Mouse (Mus musculus): Measurements from ENCODE around the gene Mapk8ip1. TPM values are rescaled to one million over a fixed set of nuclear protein-coding genes. Genes with fewer than 3 reads are reported as not detected.

The Mapk8ip1 gene
- polyA plus RNA-seq (2015; fragmentation: Nextera tagmentation; extraction: Ambion mirVana): 15.1 and 15.2 TPM in 2 replicates

DNA sequence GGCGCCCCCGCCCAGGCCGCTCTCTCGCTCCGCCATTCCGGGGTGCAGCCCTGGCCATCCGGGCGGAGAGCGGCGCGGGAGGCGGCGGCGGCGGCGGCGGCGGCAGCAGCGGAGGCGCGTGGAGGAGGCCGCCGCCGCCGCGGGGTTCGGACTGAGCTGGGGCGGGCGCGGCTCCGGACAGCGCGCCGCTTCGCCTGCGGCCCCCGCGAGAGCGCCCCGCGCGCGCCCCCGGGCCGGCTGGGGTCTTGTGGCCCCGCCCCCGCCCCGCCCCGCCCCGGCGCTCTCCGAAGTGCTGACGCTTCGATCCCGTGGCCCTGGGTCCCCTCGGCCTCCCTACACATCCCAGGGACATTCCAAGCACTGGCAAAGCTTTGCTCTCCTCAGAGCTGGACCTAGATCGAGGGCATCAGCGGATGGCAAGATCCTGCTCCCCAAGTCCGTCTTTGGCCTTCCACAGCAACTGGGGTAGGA lies at the start of gene Mapk8ip1:
TSS of gene Mapk8ip1 (minus strand) at position 173 of the 471 bp plus-strand sequence.
- H3K27ac ChIP-seq: no peak within 1 kb of the TSS
- peak within 1 kb of the TSS; percentile 94 for H3K4me2 ChIP-seq
- H3K36me3 ChIP-seq: peaks cover 13% of the 10 kb centered on the region
- H3K9ac ChIP-seq: peak within 1 kb of the TSS; percentile 47
- no peaks in the 10 kb centered on the region for H3K9me3 ChIP-seq
- H3K4me1 ChIP-seq: peaks cover 4% of the 10 kb centered on the region; the same call in 1 of the 2 replicates
- H3K27me3 ChIP-seq: peaks cover 12% of the 10 kb centered on the region
- peak; percentile 83 for ATAC-seq (ENCODE audit: borderline replicate concordance, extremely low read depth, low FRiP score, low TSS enrichment)
- peak within 1 kb of the TSS; percentile 57 for H3K4me3 ChIP-seq
- WGBS: 2% methylated on average over 19 of the region's 59 CpGs

DNA sequence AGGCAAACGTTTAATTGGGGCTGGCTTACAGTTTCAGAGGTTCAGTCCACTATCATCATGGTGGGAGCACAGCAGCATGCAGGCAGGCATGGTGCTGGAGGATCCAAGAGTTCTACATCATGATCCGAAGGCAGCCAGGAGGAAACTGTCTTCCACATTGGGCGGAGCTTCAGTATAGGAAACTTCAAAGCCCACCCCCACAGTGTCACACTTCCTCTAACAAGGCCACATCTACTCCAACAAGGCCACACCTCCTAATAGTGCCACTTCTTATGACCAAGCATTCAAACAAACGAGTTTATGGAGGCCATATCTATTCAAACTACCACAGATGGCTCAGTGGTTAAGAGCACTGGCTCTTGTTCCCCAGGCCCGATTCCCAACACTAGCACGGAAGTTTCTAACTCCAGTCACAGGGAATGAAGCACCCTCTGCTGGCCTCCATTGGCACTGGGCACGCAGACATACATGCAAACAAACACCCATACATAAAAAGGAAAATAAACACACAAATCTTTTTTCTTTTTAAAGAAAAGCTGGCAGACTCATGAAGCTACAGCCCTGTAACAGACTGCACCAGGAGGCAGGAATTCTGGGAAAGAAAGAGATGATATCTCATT lies 46.2 kb upstream of the Mapk8ip1 start:
- WGBS: 69% methylated on average over 7 of the region's 7 CpGs
- H3K27me3 ChIP-seq: no peaks in the 10 kb centered on the region
- H3K4me1 ChIP-seq: peaks cover 5% of the 10 kb centered on the region; the same call in 1 of the 2 replicates
- no peak overlapping the region for H3K27ac ChIP-seq
- ATAC-seq (ENCODE audit: borderline replicate concordance, extremely low read depth, low FRiP score, low TSS enrichment): no peak
- no peak overlapping the region for H3K4me2 ChIP-seq
- H3K9me3 ChIP-seq: no peaks in the 10 kb centered on the region
- no peak overlapping the region for H3K4me3 ChIP-seq
- no peak overlapping the region for H3K9ac ChIP-seq
- no peaks in the 10 kb centered on the region for H3K36me3 ChIP-seq

GRCm38 (mm10) chr2:92446656-92447055 lies 45.6 kb upstream of the Mapk8ip1 start:
- H3K36me3 ChIP-seq: no peaks in the 10 kb centered on the region
- ATAC-seq (ENCODE audit: borderline replicate concordance, extremely low read depth, low FRiP score, low TSS enrichment): no peak

DNA sequence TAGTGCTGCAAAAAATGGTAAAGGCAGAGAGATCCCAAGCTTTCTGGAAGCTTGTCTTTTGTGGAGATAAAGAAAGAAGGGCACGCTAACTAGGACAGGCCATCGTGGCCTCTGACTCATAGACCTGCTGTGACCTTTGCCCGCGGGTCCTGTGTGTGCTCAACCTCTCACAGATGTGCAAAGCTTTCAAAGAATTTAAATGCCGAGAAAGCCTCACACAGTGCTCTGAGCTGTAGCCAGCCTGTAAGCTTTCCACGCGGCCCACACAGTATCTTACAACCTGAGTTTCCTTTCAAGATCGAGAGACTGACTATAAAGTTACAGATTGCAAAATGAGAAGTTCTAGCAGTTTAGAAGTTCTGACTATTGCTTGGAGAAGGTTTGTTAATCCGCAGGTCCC lies 44.8 kb upstream of the Mapk8ip1 start:
- 44% methylated on average over 9 of the region's 9 CpGs for WGBS
- no peak for ATAC-seq (ENCODE audit: borderline replicate concordance, extremely low read depth, low FRiP score, low TSS enrichment)
- H3K4me1 ChIP-seq: peaks cover 5% of the 10 kb centered on the region; the same call in 1 of the 2 replicates
- no peaks in the 10 kb centered on the region for H3K9me3 ChIP-seq
- H3K27ac ChIP-seq: no peak overlapping the region
- H3K36me3 ChIP-seq: no peaks in the 10 kb centered on the region
- no peak overlapping the region for H3K9ac ChIP-seq
- no peak overlapping the region for H3K4me3 ChIP-seq
- H3K4me2 ChIP-seq: no peak overlapping the region
- no peaks in the 10 kb centered on the region for H3K27me3 ChIP-seq

More at GRCm38 (mm10) chr2:92446656-92447055, 45.6 kb upstream of the Mapk8ip1 start:
- Histone ChIP-seq H3K4me2 (no peak overlapping the region), H3K9me3 (no peaks in the 10 kb centered on the region), H3K4me1 (peaks cover 5% of the 10 kb centered on the region; the same call in 1 of the 2 replicates), H3K27ac (no peak overlapping the region), H3K4me3 (no peak overlapping the region), H3K27me3 (no peaks in the 10 kb centered on the region), H3K9ac (no peak overlapping the region)
- 67% methylated on average over 8 of the region's 8 CpGs for WGBS

DNA sequence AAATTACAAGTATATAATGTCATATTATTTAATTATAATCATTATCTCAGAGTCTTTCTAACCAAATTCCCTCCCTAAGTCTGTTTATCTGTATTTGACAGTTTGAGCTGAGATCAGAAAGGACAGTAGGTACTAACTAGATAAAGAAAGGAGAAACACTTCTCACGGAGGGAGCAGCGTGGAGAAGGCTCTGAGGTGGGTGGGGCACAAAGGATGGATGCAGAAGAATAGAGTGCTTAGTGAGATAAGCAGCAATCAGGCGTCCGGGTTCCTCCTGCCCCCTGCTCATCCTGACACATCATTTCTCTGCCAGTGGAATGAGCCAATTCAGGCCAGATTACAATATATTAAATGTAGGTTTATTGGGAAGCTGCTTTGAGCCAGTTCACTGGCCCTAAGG lies 43.3 kb upstream of the Mapk8ip1 start:
- WGBS: 20% methylated on average over 4 of the region's 4 CpGs
- Histone ChIP-seq H3K27ac (no peak overlapping the region), H3K36me3 (no peaks in the 10 kb centered on the region), H3K27me3 (no peaks in the 10 kb centered on the region), H3K9me3 (no peaks in the 10 kb centered on the region), H3K9ac (no peak overlapping the region), H3K4me3 (no peak overlapping the region), H3K4me2 (no peak overlapping the region), H3K4me1 (peaks cover 5% of the 10 kb centered on the region; the same call in 1 of the 2 replicates)
- no peak for ATAC-seq (ENCODE audit: borderline replicate concordance, extremely low read depth, low FRiP score, low TSS enrichment)

- no peak overlapping the region for H3K4me2 ChIP-seq
- WGBS: 68% methylated on average over 4 of the region's 4 CpGs
- no peak for ATAC-seq (ENCODE audit: borderline replicate concordance, extremely low read depth, low FRiP score, low TSS enrichment)
Observed at GRCm38 (mm10) chr2:92443313-92443712, 42.2 kb upstream of the Mapk8ip1 start.

DNA sequence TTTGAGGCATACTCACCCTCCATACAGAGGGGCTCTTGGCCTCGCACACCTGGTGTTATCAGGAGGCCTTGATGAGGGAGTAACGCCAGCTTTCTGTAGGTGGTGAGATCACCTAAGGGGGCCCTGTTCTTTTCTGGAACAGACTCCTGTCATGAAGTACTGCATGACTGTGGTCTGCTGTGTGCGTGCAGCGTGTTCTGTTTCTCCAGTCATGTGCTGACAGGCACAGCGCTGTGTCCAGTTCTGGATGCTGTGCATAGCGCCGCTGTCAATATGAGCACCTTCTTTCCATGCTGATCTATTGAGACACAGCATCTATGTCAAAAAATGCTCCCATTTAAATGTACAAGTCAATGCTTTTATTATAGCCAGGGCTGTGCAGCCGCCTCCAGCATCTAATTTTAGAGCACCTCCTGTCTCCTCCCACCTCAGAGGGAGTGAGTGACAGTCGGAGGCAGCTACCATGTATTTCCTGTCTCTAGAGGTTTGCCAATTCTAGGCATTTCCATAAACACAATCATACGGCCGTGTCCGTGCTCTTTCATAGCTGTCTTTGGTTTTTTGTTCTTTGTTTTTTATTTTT lies 41.4 kb upstream of the Mapk8ip1 start:
- H3K27me3 ChIP-seq: no peaks in the 10 kb centered on the region
- H3K4me1 ChIP-seq: peaks cover 9% of the 10 kb centered on the region
- 61% methylated on average over 12 of the region's 12 CpGs for WGBS
- no peaks in the 10 kb centered on the region for H3K9me3 ChIP-seq
- H3K36me3 ChIP-seq: no peaks in the 10 kb centered on the region
- H3K9ac ChIP-seq: no peak overlapping the region
- H3K27ac ChIP-seq: no peak overlapping the region
- ATAC-seq (ENCODE audit: borderline replicate concordance, extremely low read depth, low FRiP score, low TSS enrichment): no peak
- no peak overlapping the region for H3K4me2 ChIP-seq
- no peak overlapping the region for H3K4me3 ChIP-seq

More at GRCm38 (mm10) chr2:92443313-92443712, 42.2 kb upstream of the Mapk8ip1 start:
- H3K4me1 ChIP-seq: peaks cover 5% of the 10 kb centered on the region; the same call in 1 of the 2 replicates
- H3K4me3 ChIP-seq: no peak overlapping the region
- no peak overlapping the region for H3K27ac ChIP-seq
- H3K9ac ChIP-seq: no peak overlapping the region
- H3K9me3 ChIP-seq: no peaks in the 10 kb centered on the region
- H3K27me3 ChIP-seq: no peaks in the 10 kb centered on the region
- H3K36me3 ChIP-seq: no peaks in the 10 kb centered on the region

DNA sequence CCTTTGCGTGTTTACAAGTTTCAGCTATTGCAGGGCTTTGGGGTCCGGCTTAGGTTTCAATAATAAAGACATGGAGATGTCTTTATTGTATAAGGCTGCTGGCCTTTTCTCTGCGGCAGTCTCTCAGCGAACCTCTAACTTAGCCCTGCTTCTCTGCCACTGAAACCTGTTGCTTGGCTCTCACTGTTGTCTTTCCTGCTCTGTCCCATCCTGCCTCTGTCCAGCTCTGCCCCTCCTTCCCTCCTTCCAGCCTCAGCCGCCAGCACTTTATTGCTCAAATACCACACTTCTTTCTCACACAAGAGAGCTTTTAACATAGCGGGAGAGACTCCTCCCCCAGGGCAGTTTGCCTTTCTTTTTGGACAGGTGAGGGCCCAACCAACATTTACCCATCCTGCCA lies 39.4 kb upstream of the Mapk8ip1 start:
- WGBS: 55% methylated on average over 6 of the region's 6 CpGs
- H3K27me3 ChIP-seq: no peaks in the 10 kb centered on the region
- H3K9ac ChIP-seq: no peak overlapping the region
- ATAC-seq (ENCODE audit: borderline replicate concordance, extremely low read depth, low FRiP score, low TSS enrichment): no peak
- H3K4me3 ChIP-seq: no peak overlapping the region
- no peaks in the 10 kb centered on the region for H3K9me3 ChIP-seq
- no peaks in the 10 kb centered on the region for H3K36me3 ChIP-seq
- peaks cover 9% of the 10 kb centered on the region for H3K4me1 ChIP-seq
- H3K4me2 ChIP-seq: no peak overlapping the region
- H3K27ac ChIP-seq: no peak overlapping the region

DNA sequence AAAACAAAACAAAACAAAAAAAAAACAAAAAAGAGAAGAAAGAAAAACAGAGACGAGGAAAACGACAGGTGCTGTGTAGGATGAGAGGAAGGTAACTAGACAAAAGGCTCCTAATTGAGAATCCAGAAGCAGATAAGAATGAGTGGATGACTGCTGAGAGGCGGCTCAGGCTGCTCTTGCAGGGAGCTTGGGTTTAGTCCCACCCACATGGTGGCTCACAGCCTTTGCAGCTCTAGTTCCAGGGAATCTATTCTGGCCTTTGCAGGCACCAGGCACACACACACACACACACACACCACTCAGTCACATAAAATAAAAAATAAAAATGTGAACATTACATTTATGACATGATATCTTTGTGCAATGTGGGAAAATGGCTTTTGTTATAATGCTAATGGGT lies 37.5 kb upstream of the Mapk8ip1 start:
- Histone ChIP-seq H3K4me1 (peaks cover 14% of the 10 kb centered on the region), H3K4me2 (no peak overlapping the region), H3K36me3 (no peaks in the 10 kb centered on the region), H3K27ac (no peak overlapping the region), H3K4me3 (no peak overlapping the region), H3K9ac (no peak overlapping the region), H3K9me3 (no peaks in the 10 kb centered on the region), H3K27me3 (no peaks in the 10 kb centered on the region)
- ATAC-seq (ENCODE audit: borderline replicate concordance, extremely low read depth, low FRiP score, low TSS enrichment): no peak
- 48% methylated on average over 3 of the region's 3 CpGs for WGBS

- Histone ChIP-seq H3K4me1 (peaks cover 20% of the 10 kb centered on the region), H3K4me2 (peak overlapping the region; percentile 39), H3K27me3 (no peaks in the 10 kb centered on the region), H3K9ac (no peak overlapping the region), H3K9me3 (no peaks in the 10 kb centered on the region), H3K4me3 (no peak overlapping the region), H3K27ac (no peak overlapping the region), H3K36me3 (no peaks in the 10 kb centered on the region)
- ATAC-seq (ENCODE audit: borderline replicate concordance, extremely low read depth, low FRiP score, low TSS enrichment): no peak
- WGBS: 1% methylated on average over 5 of the region's 5 CpGs
Observed at GRCm38 (mm10) chr2:92437875-92438274, 36.8 kb upstream of the Mapk8ip1 start.

GRCm38 (mm10) chr2:92437366-92437765 lies 36.3 kb upstream of the Mapk8ip1 start:
- no peak overlapping the region for H3K9ac ChIP-seq
- H3K27ac ChIP-seq: no peak overlapping the region
- no peaks in the 10 kb centered on the region for H3K36me3 ChIP-seq
- no peak for ATAC-seq (ENCODE audit: borderline replicate concordance, extremely low read depth, low FRiP score, low TSS enrichment)
- H3K4me2 ChIP-seq: no peak overlapping the region
- peaks cover 21% of the 10 kb centered on the region for H3K4me1 ChIP-seq
- no peak overlapping the region for H3K4me3 ChIP-seq
- WGBS: 64% methylated on average over 4 of the region's 4 CpGs
- H3K9me3 ChIP-seq: no peaks in the 10 kb centered on the region
- no peaks in the 10 kb centered on the region for H3K27me3 ChIP-seq

- H3K9me3 ChIP-seq: no peaks in the 10 kb centered on the region
- no peaks in the 10 kb centered on the region for H3K36me3 ChIP-seq
- peaks cover 42% of the 10 kb centered on the region for H3K4me1 ChIP-seq
- H3K4me3 ChIP-seq: no peak overlapping the region
- whole genome bisulfite sequencing: 54% methylated on average over 6 of the region's 6 CpGs
- H3K27ac ChIP-seq: no peak overlapping the region
- H3K4me2 ChIP-seq: peak overlapping the region; percentile 84; the same call in 1 of the 2 replicates
- H3K9ac ChIP-seq: no peak overlapping the region
- ATAC-seq (ENCODE audit: borderline replicate concordance, extremely low read depth, low FRiP score, low TSS enrichment): no peak
- no peaks in the 10 kb centered on the region for H3K27me3 ChIP-seq
Observed at GRCm38 (mm10) chr2:92435023-92435422, 34.0 kb upstream of the Mapk8ip1 start.
